Mouse (Mus musculus): ENCODE results near the gene Crlf2.

The Crlf2 gene

DNA sequence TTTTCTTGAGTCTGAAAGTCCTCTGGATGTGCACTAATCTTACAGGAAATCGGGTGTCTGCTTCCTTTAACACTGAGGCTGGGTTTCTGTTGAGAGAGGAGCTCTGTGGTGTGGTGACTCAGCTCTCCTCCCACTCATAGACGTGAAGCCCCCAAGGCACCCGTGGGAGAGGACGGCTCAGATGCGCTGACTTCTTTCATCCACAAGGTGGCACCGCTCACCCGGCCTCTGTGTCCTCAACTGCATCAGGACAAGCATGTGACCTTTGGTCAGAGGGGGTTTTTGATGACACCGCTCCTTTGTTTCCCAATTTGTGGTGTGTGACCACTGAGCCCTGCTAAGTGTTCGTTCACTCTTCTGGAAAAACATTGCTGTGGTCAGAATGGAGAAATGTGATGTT, 10.1 kb downstream of the Crlf2 start:
- DNase-seq (ENCODE audit: low spot score) = no peak

DNA sequence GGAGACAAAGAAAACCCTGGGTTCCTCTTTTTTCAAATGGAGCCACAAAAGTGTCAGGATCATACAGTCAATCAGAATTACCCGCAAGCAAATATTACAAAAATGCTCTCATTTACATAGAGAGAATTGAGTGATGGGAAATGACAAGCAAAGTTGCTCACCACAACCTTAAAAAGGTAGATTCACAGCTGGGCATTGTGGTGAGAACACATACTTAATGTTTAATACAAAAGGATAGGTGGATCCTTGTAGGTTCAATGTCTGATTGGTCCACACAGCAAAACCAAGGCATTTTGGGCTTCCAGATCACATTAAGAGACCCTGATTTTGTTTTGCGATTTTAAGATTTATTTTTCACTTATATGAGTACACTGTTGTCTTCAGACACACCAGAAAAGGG, 11.7 kb downstream of the Crlf2 start:
- DNase-seq (ENCODE audit: low spot score) = no peak

DNA sequence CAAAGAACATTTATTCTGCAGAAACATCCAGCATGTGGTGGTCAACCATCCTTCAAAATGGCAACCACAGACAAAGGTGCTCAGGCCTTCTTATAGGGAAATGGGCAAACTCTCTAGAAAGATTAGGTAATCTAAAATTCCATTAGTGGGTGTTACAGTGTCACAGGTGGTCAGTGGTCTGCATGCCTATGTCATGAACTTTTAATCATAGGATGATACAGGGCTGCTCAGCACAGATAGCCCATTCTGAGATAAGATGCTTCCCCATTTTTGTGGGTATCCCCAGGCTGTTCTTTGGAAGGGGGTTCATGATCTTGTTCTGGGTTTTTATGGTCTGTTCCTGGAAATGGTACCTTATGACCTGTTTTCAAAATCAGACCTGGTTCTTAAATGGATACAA, 49.1 kb downstream of the Crlf2 start:
- DNase-seq (ENCODE audit: low spot score) = no peak

DNA sequence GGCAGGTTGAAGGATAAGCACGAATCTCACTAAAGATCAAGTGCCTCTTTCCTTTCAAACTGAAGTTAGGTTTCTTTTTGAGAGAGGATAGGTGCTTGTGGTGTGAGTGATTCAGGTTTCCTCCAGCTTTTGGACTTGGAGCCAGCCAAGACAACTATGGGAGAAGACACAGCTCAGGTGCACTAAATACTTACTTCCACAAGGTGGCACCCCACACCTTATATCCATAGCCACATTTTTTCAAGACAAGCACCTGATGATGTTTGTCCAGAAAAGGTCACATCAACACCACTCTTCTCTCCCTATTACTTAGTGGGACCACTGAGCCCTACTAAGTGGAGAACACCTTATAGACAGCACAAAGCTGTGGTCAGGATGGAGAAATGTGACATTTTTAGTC, 52.1 kb downstream of the Crlf2 start:
- no peak for DNase-seq (ENCODE audit: low spot score)
